Mouse (Mus musculus) inflammation-experienced regulatory T-cells (primary cell): Measurements from ENCODE around the gene Olfr6. TPM values are rescaled to one million over a fixed set of nuclear protein-coding genes. Genes with fewer than 3 reads are reported as not detected.

Experiments used
- polyA plus RNA-seq, 2 experiments: library from polyadenylated mRNA; unstranded; fragments of 100-300 nt; shearing (Covaris generic); gene quantifications; one replicate each; pipeline ENCODE4 v1.2.1; 2017

Olfr6 gene
- polyA plus RNA-seq: under 1 TPM in 1 of 2 experiments, not detected in 1; 0.04 TPM

GRCm38 (mm10) chr7:106963837-106964236, at the start of gene Olfr6:
Olfr6 (minus strand) TSS chr7:106963937.

GRCm38 (mm10) chr7:107005972-107006371, 42.2 kb upstream of the Olfr6 start, which contains the start of gene Olfr2:
Olfr2 (minus strand) TSS chr7:107006072.

GRCm38 (mm10) chr7:106975353-106975752, 11.6 kb upstream of the Olfr6 start, which contains the start of gene Olfr711:
Olfr711 (minus strand) TSS chr7:106975453.

GRCm38 (mm10) chr7:106948212-106948611, 15.5 kb downstream of the Olfr6 start, which contains the start of gene Olfr710:
Olfr710 (minus strand) TSS chr7:106948312.

GRCm38 (mm10) chr7:106932119-106932518, 31.6 kb downstream of the Olfr6 start, which contains the start of gene Olfr709-ps1:
Olfr709-ps1 (minus strand) TSS chr7:106932219.

GRCm38 (mm10) chr7:106907676-106908075, 56.1 kb downstream of the Olfr6 start, which contains the start of gene Olfr1532-ps1:
Olfr1532-ps1 (plus strand) TSS chr7:106908001.

Other genes starting within 250 kb of the Olfr6 start
- gene Olfr695, start 247.5 kb downstream of the Olfr6 start, polyA plus RNA-seq: under 1 TPM in 1 of 2 experiments, not detected in 1; 0.76 TPM
- under 1 TPM in 1 of 2 experiments, not detected in 1; 0.55 TPM for gene Olfr697, start 221.5 kb downstream of the Olfr6 start, polyA plus RNA-seq
- under 1 TPM in 1 of 2 experiments, not detected in 1; 0.59 TPM for gene Olfr698, start 208.5 kb downstream of the Olfr6 start, polyA plus RNA-seq
- under 1 TPM in 1 of 2 experiments, not detected in 1; 0.53 TPM for gene Olfr699, start 170.7 kb downstream of the Olfr6 start, polyA plus RNA-seq
- gene Olfr700, start 155.1 kb downstream of the Olfr6 start, polyA plus RNA-seq: not detected
- under 1 TPM in 1 of 2 experiments, not detected in 1; 0.12 TPM for gene Olfr701, start 149.8 kb downstream of the Olfr6 start, polyA plus RNA-seq
- gene Olfr702, start 130.0 kb downstream of the Olfr6 start, polyA plus RNA-seq: not detected
- not detected for gene Olfr703, start 120.6 kb downstream of the Olfr6 start, polyA plus RNA-seq
- gene Olfr704, start 100.8 kb downstream of the Olfr6 start, polyA plus RNA-seq: not detected
- not detected for gene Olfr705, start 87.0 kb downstream of the Olfr6 start, polyA plus RNA-seq
- gene Olfr706, start 75.8 kb downstream of the Olfr6 start, polyA plus RNA-seq: under 1 TPM in 1 of 2 experiments, not detected in 1; 0.19 TPM
- gene Olfr707, start 62.7 kb downstream of the Olfr6 start, polyA plus RNA-seq: under 1 TPM in 1 of 2 experiments, not detected in 1; 0.55 TPM
- not detected for gene Olfr1532-ps1, start 55.9 kb downstream of the Olfr6 start, polyA plus RNA-seq
- under 1 TPM; 0.05 to 0.88 TPM for gene Olfr709-ps1, start 31.7 kb downstream of the Olfr6 start, polyA plus RNA-seq
- not detected for gene Olfr710, start 15.6 kb downstream of the Olfr6 start, polyA plus RNA-seq
- not detected for gene Olfr711, start 11.5 kb upstream of the Olfr6 start, polyA plus RNA-seq
- gene Olfr2, start 42.1 kb upstream of the Olfr6 start, polyA plus RNA-seq: under 1 TPM in 1 of 2 experiments, not detected in 1; 0.38 TPM
- not detected for gene Olfr713, start 67.2 kb upstream of the Olfr6 start, polyA plus RNA-seq
- not detected for gene Olfr714, start 107.0 kb upstream of the Olfr6 start, polyA plus RNA-seq
- gene Olfr17, start 129.3 kb upstream of the Olfr6 start, polyA plus RNA-seq: under 1 TPM in 1 of 2 experiments, not detected in 1; 0.07 TPM
- gene Olfr715b, start 146.4 kb upstream of the Olfr6 start, polyA plus RNA-seq: under 1 TPM in 1 of 2 experiments, not detected in 1; 0.15 TPM
- under 1 TPM; 0.06 to 0.18 TPM for gene Olfr715, start 167.1 kb upstream of the Olfr6 start, polyA plus RNA-seq
- 1 to 10 TPM in 1 of 2 experiments, not detected in 1; 1.4 TPM for gene Olfr716, start 174.4 kb upstream of the Olfr6 start, polyA plus RNA-seq
- gene Nlrp14, start 203.1 kb upstream of the Olfr6 start, polyA plus RNA-seq: under 1 TPM; 0.11 to 0.44 TPM
- not detected for gene Rbmxl2, start 245.5 kb upstream of the Olfr6 start, polyA plus RNA-seq